Mouse (Mus musculus): Measurements from ENCODE around the gene Olfr1335. TPM values are rescaled to one million over a fixed set of nuclear protein-coding genes. Genes with fewer than 3 reads are reported as not detected.

Olfr1335 gene
- total RNA-seq (2023), result not detected

DNA sequence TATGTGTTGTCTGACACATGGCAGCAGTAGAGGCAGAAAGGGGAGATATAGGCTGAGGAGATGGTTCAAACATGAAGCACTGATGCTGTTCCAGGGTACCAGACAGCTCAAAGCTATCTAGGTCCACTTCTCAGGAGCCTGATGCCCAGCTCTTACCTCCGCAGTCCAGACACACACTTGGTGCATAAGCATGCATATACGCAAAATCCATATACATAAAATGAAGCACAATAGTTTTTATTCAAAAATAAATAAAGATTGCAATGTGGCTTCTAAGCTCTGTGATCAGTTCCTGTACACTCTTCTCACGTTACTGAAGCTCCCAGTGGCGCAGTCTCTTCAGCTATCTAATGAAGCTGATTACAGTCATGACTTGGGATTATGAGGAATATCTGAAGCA is at the start of gene Olfr1335:
TSS of gene Olfr1335 (minus strand) at position 101 of the 400 bp plus-strand sequence.

DNA sequence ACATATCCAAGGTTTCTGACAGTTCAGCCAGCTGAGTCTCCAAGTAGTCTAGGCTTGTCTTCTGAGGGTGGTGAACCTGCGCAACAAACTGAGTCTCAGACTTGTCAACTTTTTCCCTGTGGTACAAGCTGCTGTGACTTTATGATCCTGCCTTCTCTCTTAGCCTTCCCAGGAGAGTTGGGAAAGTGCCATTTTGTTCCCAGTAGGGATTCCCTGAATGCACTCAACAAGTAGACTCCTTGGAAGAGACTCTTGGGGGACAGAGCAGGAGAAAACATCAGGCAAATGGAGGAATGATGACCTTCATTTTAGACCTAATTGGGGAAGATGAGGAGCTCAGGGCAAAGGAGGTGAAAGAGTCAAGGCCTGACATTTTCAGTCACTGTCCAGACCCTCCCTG is 26.4 kb upstream of the Olfr1335 start, which contains the start of gene Olfr1333:
TSS of gene Olfr1333 (minus strand) at position 101 of the 400 bp plus-strand sequence.

DNA sequence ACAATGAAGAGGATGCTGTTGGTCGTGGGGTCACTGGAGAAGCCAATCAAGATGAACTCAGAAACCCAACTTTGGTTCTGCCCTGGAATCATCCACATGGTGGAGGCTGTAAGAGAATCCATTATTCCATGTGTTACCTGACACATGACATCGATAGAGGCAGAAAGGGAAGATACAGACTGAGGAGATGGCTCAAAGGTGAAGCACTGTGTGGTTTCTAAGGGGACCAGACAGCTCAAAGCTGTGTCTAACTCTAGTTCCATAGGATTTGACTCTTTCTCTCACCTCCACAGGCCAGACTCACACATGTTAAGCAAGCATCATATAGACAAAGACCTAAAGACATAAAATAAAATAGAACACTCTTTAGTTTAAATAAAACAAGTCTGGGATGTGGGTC is 27.3 kb downstream of the Olfr1335 start, which contains the start of gene Olfr1337:
TSS of gene Olfr1337 (minus strand) at position 101 of the 400 bp plus-strand sequence.

Other genes starting within 250 kb of the Olfr1335 start
- not detected for gene Cfap57, start 189.2 kb downstream of the Olfr1335 start, total RNA-seq (2023)
- 10 to 100 TPM; 62.6 to 70.9 TPM for gene Ebna1bp2, start 189.1 kb downstream of the Olfr1335 start, total RNA-seq (2023)
- gene Olfr62, start 151.0 kb downstream of the Olfr1335 start, total RNA-seq (2023), result not detected
- gene Olfr1342, start 117.2 kb downstream of the Olfr1335 start, total RNA-seq (2023), result not detected
- gene Olfr1341, start 106.4 kb downstream of the Olfr1335 start, total RNA-seq (2023), result not detected
- gene Olfr1340, start 89.8 kb downstream of the Olfr1335 start, total RNA-seq (2023), result not detected
- not detected for gene Olfr1339, start 77.8 kb downstream of the Olfr1335 start, total RNA-seq (2023)
- gene Olfr1338, start 51.2 kb downstream of the Olfr1335 start, total RNA-seq (2023), result not detected
- not detected for gene Olfr1337, start 27.4 kb downstream of the Olfr1335 start, total RNA-seq (2023)
- not detected for gene Olfr1333, start 26.3 kb upstream of the Olfr1335 start, total RNA-seq (2023)
- not detected for gene Olfr1331, start 54.7 kb upstream of the Olfr1335 start, total RNA-seq (2023)
- not detected for gene Olfr1330, start 78.7 kb upstream of the Olfr1335 start, total RNA-seq (2023)
- gene Olfr1329, start 107.5 kb upstream of the Olfr1335 start, total RNA-seq (2023), result not detected
- not detected for gene Olfr1328, start 128.7 kb upstream of the Olfr1335 start, total RNA-seq (2023)
- not detected for gene Lao1, start 151.6 kb upstream of the Olfr1335 start, total RNA-seq (2023)

Data from B cell, adult 67 days (primary cell).